Mouse (Mus musculus) hindbrain, embryonic 14.5 days (tissue): ENCODE measurements around the gene 9130213A22Rik. TPM values are rescaled to one million over a fixed set of nuclear protein-coding genes. Genes with fewer than 3 reads are reported as not detected.

ENCODE experiments used
- ATAC-seq: fragments of 200-750 bp; cut with Nextera tagmentation; 2 replicates; pipeline ENCODE4 v1.8.0; 2017; ENCODE audit warnings: moderate number of reproducible peaks, mild to moderate bottlenecking, moderate TSS enrichment, moderate library complexity; ENCODE audit not compliant: low FRiP score
- DNase-seq: peaks from one replicate; pipeline ENCODE4 v3.0.0-alpha.2; 2015; ENCODE audit warnings: low spot score
- H3K27ac ChIP-seq: fragments of 300-500 bp; sonication (generic); 2 replicates; pipeline ENCODE4 v1.5.1; 2014; ENCODE audit warnings: mild to moderate bottlenecking, moderate library complexity
- H3K27me3 ChIP-seq: fragments of 300-500 bp; sonication (generic); 2 replicates; pipeline ENCODE4 v1.6.1; 2014; ENCODE audit warnings: mild to moderate bottlenecking, low read length, mixed read lengths; ENCODE audit not compliant: control insufficient read depth, insufficient read depth
- H3K36me3 ChIP-seq: fragments of 300-500 bp; sonication (generic); replicated peaks from 2 replicates; pipeline ENCODE4 v1.6.1; 2014; ENCODE audit not compliant: control insufficient read depth, insufficient read depth
- H3K4me1 ChIP-seq: fragments of 300-500 bp; sonication (generic); replicated peaks from 2 replicates; pipeline ENCODE4 v1.6.1; 2014; ENCODE audit warnings: antibody characterized with exemption, low read length, mixed read lengths; ENCODE audit not compliant: control insufficient read depth, insufficient read depth
- H3K4me2 ChIP-seq: fragments of 300-500 bp; sonication (generic); replicated peaks from 2 replicates; pipeline ENCODE4 v1.6.1; 2014; ENCODE audit warnings: mild to moderate bottlenecking, moderate library complexity
- H3K4me3 ChIP-seq: fragments of 300-500 bp; sonication (generic); replicated peaks from 2 replicates; pipeline ENCODE4 v1.5.1; 2014; ENCODE audit warnings: mild to moderate bottlenecking, low read length
- H3K9ac ChIP-seq: fragments of 300-500 bp; sonication (generic); 2 replicates; pipeline ENCODE4 v1.6.1; 2014
- H3K9me3 ChIP-seq: fragments of 300-500 bp; sonication (generic); 2 replicates; pipeline ENCODE4 v1.6.1; 2016; ENCODE audit warnings: low read length; ENCODE audit not compliant: control insufficient read depth
- whole genome bisulfite sequencing: fragments of 180-500 bp; shearing (Covaris S2); extraction: QIAGEN DNeasy Blood & Tissue Kit; methylation state at CpG from one replicate; pipeline ENCODE4 v1.1.7; 2014; 5-methylcytosine and 5-hydroxymethylcytosine counted together
- polyA plus RNA-seq: library from polyadenylated mRNA; unstranded; fragments of >200 nt; fragmentation: Nextera tagmentation; extraction: Ambion mirVana; gene quantifications from 2 replicates; pipeline ENCODE4 v1.2.1, GENCODE M21; 2014

The 9130213A22Rik gene
- polyA plus RNA-seq, 1 experiment from 2014 or later: 0.39 TPM

DNA sequence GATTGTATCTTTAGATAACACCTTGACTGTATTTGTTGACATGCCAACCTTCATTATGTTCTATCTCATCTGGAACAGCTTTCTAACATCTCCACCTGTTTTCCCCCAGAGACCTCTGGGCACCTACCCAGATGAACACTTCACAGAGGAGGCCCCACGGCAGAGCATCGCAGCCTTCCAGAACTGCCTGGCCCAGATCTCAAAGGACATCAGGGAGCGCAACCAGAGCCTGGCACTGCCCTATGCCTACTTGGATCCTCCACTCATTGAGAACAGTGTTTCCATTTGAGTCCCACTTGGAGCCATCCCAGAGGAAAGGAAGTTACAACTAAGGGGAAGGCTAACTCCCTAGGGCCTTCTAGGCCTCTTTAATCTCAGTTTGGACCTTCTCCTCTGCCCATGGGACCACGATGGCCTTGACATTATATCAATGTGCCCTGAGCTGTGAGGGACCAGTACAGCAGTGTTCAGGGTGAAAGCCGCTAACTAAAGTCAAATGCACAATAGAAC, 26.1 kb upstream of the 9130213A22Rik start:
- DNase-seq (no peak), ATAC-seq (no peak)
- Histone ChIP-seq H3K27me3 (peaks cover 5% of the 10 kb centered on the region; the same call in 1 of the 2 replicates), H3K4me3 (no peak overlapping the region), H3K4me2 (no peak overlapping the region), H3K36me3 (no peaks in the 10 kb centered on the region), H3K27ac (no peak overlapping the region), H3K4me1 (peaks cover 5% of the 10 kb centered on the region; the same call in 1 of the 2 replicates), H3K9ac (no peak overlapping the region), H3K9me3 (no peaks in the 10 kb centered on the region)
- WGBS: 87% methylated on average over 5 of the region's 5 CpGs

GRCm38 (mm10) chr11:69147546-69147945, 25.2 kb upstream of the 9130213A22Rik start:
- Histone ChIP-seq H3K9me3 (no peaks in the 10 kb centered on the region), H3K4me1 (peaks cover 5% of the 10 kb centered on the region; the same call in 1 of the 2 replicates), H3K4me3 (no peak overlapping the region), H3K27me3 (peaks cover 5% of the 10 kb centered on the region; the same call in 1 of the 2 replicates), H3K36me3 (no peaks in the 10 kb centered on the region), H3K27ac (no peak overlapping the region), H3K4me2 (no peak overlapping the region), H3K9ac (no peak overlapping the region)
- no peak for DNase-seq
- no peak for ATAC-seq
- 64% methylated on average over 7 of the region's 7 CpGs for WGBS

- no peaks in the 10 kb centered on the region for H3K36me3 ChIP-seq
- WGBS: 94% methylated on average over 6 of the region's 6 CpGs
- ATAC-seq: no peak
Observed at GRCm38 (mm10) chr11:69135361-69135760, 13.0 kb upstream of the 9130213A22Rik start.

DNA sequence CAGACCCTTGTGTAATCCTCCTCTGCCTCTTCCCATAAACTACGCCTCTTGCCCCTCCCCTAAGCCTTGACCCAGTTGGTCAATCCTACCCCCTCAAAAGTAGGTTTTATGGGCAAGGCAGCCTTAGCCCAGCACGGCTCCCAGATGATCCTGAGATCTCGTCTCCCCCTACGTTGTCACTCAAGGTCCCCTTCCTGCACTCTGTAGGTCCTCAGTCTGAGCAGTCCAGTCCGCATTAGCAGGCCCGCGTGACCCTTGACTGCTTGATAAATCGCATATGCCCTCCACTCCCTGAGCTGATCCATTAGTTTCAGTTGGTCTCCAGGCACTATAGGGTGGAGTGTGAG, 12.2 kb upstream of the 9130213A22Rik start:
- H3K9me3 ChIP-seq: no peaks in the 10 kb centered on the region
- H3K27ac ChIP-seq: no peak overlapping the region
- ATAC-seq (peak; percentile 12; the same call in 1 of the 2 replicates), DNase-seq (no peak)
- no peaks in the 10 kb centered on the region for H3K27me3 ChIP-seq
- peaks cover 9% of the 10 kb centered on the region; the same call in 1 of the 2 replicates for H3K4me1 ChIP-seq
- peak overlapping the region; percentile 39 for H3K4me3 ChIP-seq
- peak overlapping the region; percentile 66 for H3K4me2 ChIP-seq
- 33% methylated on average over 8 of the region's 8 CpGs for WGBS
- peak overlapping the region; percentile 58 for H3K9ac ChIP-seq
- no peaks in the 10 kb centered on the region for H3K36me3 ChIP-seq

More at GRCm38 (mm10) chr11:69135361-69135760, 13.0 kb upstream of the 9130213A22Rik start:
- Histone ChIP-seq H3K27ac (no peak overlapping the region), H3K9ac (no peak overlapping the region), H3K4me2 (no peak overlapping the region), H3K4me3 (no peak overlapping the region), H3K27me3 (no peaks in the 10 kb centered on the region), H3K9me3 (no peaks in the 10 kb centered on the region), H3K4me1 (peaks cover 9% of the 10 kb centered on the region; the same call in 1 of the 2 replicates)
- no peak for DNase-seq

DNA sequence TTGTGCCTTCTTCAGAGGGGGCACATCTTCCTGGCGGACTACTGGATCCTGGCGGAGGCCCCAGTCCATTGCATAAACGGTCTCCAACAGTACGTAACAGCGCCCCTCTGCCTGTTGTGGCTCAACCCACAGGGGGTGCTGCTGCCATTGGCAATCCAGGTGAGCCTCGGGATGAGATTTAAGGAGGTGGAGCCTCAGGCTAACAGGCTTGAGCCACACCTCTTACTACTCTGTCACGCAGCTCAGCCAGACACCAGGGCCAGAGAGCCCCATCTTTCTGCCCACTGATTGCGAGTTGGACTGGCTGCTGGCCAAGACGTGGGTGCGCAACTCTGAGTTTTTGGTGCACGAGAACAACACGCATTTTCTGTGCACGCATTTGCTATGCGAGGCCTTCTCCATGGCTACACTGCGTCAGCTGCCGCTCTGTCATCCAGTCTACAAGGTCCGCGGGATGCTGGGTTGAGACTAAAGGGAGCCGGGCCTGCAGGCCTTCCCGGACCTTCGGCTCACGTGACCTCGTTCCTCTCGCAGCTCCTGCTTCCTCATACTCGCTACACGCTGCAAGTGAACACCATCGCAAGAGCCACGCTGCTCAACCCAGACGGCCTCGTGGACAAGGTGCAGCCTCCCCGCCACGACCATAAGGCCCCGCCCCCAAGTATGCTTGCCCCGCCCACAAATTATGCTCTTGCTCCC, 11.7 kb upstream of the 9130213A22Rik start:
- Histone ChIP-seq H3K4me3 (peak overlapping the region; percentile 39), H3K36me3 (no peaks in the 10 kb centered on the region), H3K27me3 (no peaks in the 10 kb centered on the region), H3K4me2 (peak overlapping the region; percentile 66), H3K9ac (peak overlapping the region; percentile 58), H3K4me1 (peaks cover 9% of the 10 kb centered on the region; the same call in 1 of the 2 replicates), H3K9me3 (no peaks in the 10 kb centered on the region), H3K27ac (no peak overlapping the region)
- WGBS: 2% methylated on average over 34 of the region's 34 CpGs
- DNase-seq (peak; percentile 57), ATAC-seq (peak; percentile 69)

DNA sequence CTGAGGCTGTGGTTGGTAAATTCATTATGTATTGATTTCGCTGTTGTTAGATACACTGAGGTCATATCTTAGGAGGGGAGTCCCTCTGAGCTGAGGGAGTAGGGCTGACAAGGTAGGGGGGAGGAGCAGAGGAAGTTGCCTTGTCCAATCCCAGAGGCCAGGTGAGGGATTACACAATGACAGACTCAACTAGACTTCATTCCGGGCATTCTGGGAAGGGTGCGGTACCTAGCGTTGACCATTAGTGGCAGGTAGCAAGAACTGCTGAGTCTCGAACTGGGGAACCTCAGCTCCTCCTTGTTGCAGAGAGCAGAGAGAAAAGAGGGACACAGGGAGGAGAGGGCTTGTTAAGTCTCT, 11.2 kb upstream of the 9130213A22Rik start:
- DNase-seq (no peak), ATAC-seq (peak; percentile 34; the same call in 1 of the 2 replicates)
- H3K27me3 ChIP-seq: no peaks in the 10 kb centered on the region
- peak overlapping the region; percentile 66 for H3K4me2 ChIP-seq
- no peak overlapping the region for H3K27ac ChIP-seq
- no peaks in the 10 kb centered on the region for H3K9me3 ChIP-seq
- peaks cover 9% of the 10 kb centered on the region; the same call in 1 of the 2 replicates for H3K4me1 ChIP-seq
- no peaks in the 10 kb centered on the region for H3K36me3 ChIP-seq
- peak overlapping the region; percentile 58; the same call in 1 of the 2 replicates for H3K9ac ChIP-seq
- peak overlapping the region; percentile 39; the same call in 1 of the 2 replicates for H3K4me3 ChIP-seq
- 14% methylated on average over 5 of the region's 5 CpGs for WGBS

- WGBS: 79% methylated on average over 8 of the region's 8 CpGs
- no peaks in the 10 kb centered on the region for H3K9me3 ChIP-seq
- no peak for ATAC-seq
Observed at GRCm38 (mm10) chr11:69128426-69129122, 6.2 kb upstream of the 9130213A22Rik start.

GRCm38 (mm10) chr11:69126706-69127095, 4.3 kb upstream of the 9130213A22Rik start:
- peaks cover 7% of the 10 kb centered on the region; the same call in 1 of the 2 replicates for H3K4me1 ChIP-seq
- H3K9me3 ChIP-seq: no peaks in the 10 kb centered on the region
- H3K4me3 ChIP-seq: peak overlapping the region; percentile 43; the same call in 1 of the 2 replicates
- ATAC-seq (no peak), DNase-seq (no peak)
- H3K27me3 ChIP-seq: no peaks in the 10 kb centered on the region; the same call in 1 of the 2 replicates
- H3K9ac ChIP-seq: no peak overlapping the region; the same call in 1 of the 2 replicates
- no peak overlapping the region for H3K27ac ChIP-seq
- 69% methylated on average over 2 of the region's 2 CpGs for WGBS
- H3K36me3 ChIP-seq: no peaks in the 10 kb centered on the region
- peak overlapping the region; percentile 58 for H3K4me2 ChIP-seq

More at GRCm38 (mm10) chr11:69128426-69129122, 6.2 kb upstream of the 9130213A22Rik start:
- H3K27me3 ChIP-seq: no peaks in the 10 kb centered on the region; the same call in 1 of the 2 replicates
- H3K4me3 ChIP-seq: no peak overlapping the region
- peaks cover 7% of the 10 kb centered on the region; the same call in 1 of the 2 replicates for H3K4me1 ChIP-seq
- no peak overlapping the region for H3K27ac ChIP-seq
- no peaks in the 10 kb centered on the region for H3K36me3 ChIP-seq
- no peak for DNase-seq
- H3K9ac ChIP-seq: no peak overlapping the region
- H3K4me2 ChIP-seq: no peak overlapping the region
